Mouse (Mus musculus) testis, adult 2 months (tissue): Measurements from ENCODE around the gene Mal.

Experiments
- CTCF ChIP-seq: fragments of 200-500 bp; IDR thresholded peaks from 2 replicates; pipeline ENCODE4 v1.5.1; 2012; ENCODE audit warnings: low read depth, mild to moderate bottlenecking, inconsistent platforms, low read length, moderate library complexity; ENCODE audit not compliant: control insufficient read depth, insufficient read depth, insufficient replicate concordance
- POLR2A ChIP-seq: fragments of 200-500 bp; IDR thresholded peaks from 2 replicates; pipeline ENCODE4 v1.6.1; 2012; ENCODE audit warnings: low read depth, mild to moderate bottlenecking, inconsistent platforms, low read length, moderate library complexity; ENCODE audit not compliant: control insufficient read depth

- TF ChIP-seq CTCF (no peak), POLR2A (no peak)
These were observed 30.8 kb downstream of the Mal start for GRCm38 (mm10) chr2:127625659-127626058.
